Mouse (Mus musculus): ENCODE results near the gene Peli1. TPM values are rescaled to one million over a fixed set of nuclear protein-coding genes. Genes with fewer than 3 reads are reported as not detected.

Peli1 gene
- polyA plus RNA-seq, 1 experiment, result 9.1 TPM

GRCm38 (mm10) chr11:21141755-21142154 is 50.7 kb downstream of the Peli1 start:
- TF ChIP-seq CTCF (IDR thresholded peaks at IDR 0.05; ENCODE audit: control insufficient read depth, insufficient read depth, low read length), result no peak
- no peak for TF ChIP-seq POLR2A (IDR thresholded peaks at IDR 0.05; ENCODE audit: borderline replicate concordance, control insufficient read depth, low read depth, low read length)
- H3K27ac ChIP-seq (ENCODE audit: control insufficient read depth, insufficient read depth, low read depth, low read length, poor library complexity), result no peak overlapping the region
- H3K4me3 ChIP-seq (replicated peaks; ENCODE audit: control insufficient read depth, low read depth, low read length), result no peak overlapping the region
- 75% methylated on average over 4 of the region's 4 CpGs for WGBS
- no peaks in the 10 kb centered on the region for H3K4me1 ChIP-seq (ENCODE audit: control insufficient read depth, insufficient read depth, low read length)

- TF ChIP-seq CTCF (IDR thresholded peaks at IDR 0.05; ENCODE audit: control insufficient read depth, insufficient read depth, low read length), result no peak
- TF ChIP-seq POLR2A (IDR thresholded peaks at IDR 0.05; ENCODE audit: borderline replicate concordance, control insufficient read depth, low read depth, low read length), result no peak
- WGBS, result 91% methylated on average over 4 of the region's 4 CpGs
- no peak overlapping the region for H3K4me3 ChIP-seq (replicated peaks; ENCODE audit: control insufficient read depth, low read depth, low read length)
- H3K27ac ChIP-seq (ENCODE audit: control insufficient read depth, insufficient read depth, low read depth, low read length, poor library complexity), result no peak overlapping the region
- H3K4me1 ChIP-seq (ENCODE audit: control insufficient read depth, insufficient read depth, low read length), result no peaks in the 10 kb centered on the region
These were observed 58.4 kb downstream of the Peli1 start for GRCm38 (mm10) chr11:21149476-21149875.

DNA sequence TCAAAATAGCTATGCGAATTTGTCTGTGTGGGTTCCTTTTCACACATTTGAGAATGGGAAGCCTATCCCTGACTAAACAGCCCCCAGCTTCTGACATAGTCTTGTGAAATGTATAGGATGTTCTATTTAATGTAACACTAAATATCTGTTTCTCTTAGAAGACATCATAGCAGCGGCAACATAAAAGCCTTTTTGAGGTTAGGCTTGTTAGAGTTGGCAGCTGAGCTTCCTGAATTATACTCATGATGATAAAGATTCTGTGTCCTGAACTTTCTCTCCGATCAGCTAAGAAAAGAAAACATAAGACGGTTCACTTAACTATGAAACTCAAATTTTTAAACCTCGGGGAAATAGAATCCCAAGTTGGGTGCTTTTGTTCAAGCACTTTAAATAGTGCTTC is 59.2 kb downstream of the Peli1 start:
- no peak overlapping the region for H3K27ac ChIP-seq (ENCODE audit: control insufficient read depth, insufficient read depth, low read depth, low read length, poor library complexity)
- TF ChIP-seq POLR2A (IDR thresholded peaks at IDR 0.05; ENCODE audit: borderline replicate concordance, control insufficient read depth, low read depth, low read length) (no peak), CTCF (IDR thresholded peaks at IDR 0.05; ENCODE audit: control insufficient read depth, insufficient read depth, low read length) (no peak)
- H3K4me3 ChIP-seq (replicated peaks; ENCODE audit: control insufficient read depth, low read depth, low read length), result no peak overlapping the region
- WGBS, result 90% methylated on average over 5 of the region's 5 CpGs
- no peaks in the 10 kb centered on the region for H3K4me1 ChIP-seq (ENCODE audit: control insufficient read depth, insufficient read depth, low read length)

GRCm38 (mm10) chr11:21151672-21152071 is 60.6 kb downstream of the Peli1 start:
- TF ChIP-seq POLR2A (IDR thresholded peaks at IDR 0.05; ENCODE audit: borderline replicate concordance, control insufficient read depth, low read depth, low read length) (no peak), CTCF (IDR thresholded peaks at IDR 0.05; ENCODE audit: control insufficient read depth, insufficient read depth, low read length) (no peak)
- 95% methylated on average over 1 of the region's 1 CpGs for WGBS
- Histone ChIP-seq H3K4me1 (ENCODE audit: control insufficient read depth, insufficient read depth, low read length) (no peaks in the 10 kb centered on the region), H3K4me3 (replicated peaks; ENCODE audit: control insufficient read depth, low read depth, low read length) (no peak overlapping the region), H3K27ac (ENCODE audit: control insufficient read depth, insufficient read depth, low read depth, low read length, poor library complexity) (no peak overlapping the region)

DNA sequence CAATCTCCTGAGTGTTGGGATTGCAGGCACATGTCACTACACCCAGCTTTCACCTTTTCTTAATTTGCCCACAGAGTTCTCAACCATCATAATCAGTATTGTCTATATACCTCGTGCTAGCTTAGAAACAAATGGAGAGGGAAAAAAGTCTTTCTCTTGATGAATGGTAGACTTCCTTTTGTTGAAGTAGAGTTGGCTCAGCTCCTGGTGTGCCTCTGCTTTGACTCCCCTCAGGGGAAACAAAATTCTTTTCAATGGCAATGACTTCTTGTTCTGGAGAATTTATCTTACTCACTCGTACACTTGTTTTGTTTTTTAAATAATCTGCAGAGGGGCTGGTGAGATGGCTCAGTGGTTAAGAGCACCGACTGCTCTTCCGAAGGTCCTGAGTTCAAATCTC is 62.0 kb downstream of the Peli1 start:
- TF ChIP-seq POLR2A (IDR thresholded peaks at IDR 0.05; ENCODE audit: borderline replicate concordance, control insufficient read depth, low read depth, low read length) (no peak), CTCF (IDR thresholded peaks at IDR 0.05; ENCODE audit: control insufficient read depth, insufficient read depth, low read length) (no peak)
- Histone ChIP-seq H3K27ac (ENCODE audit: control insufficient read depth, insufficient read depth, low read depth, low read length, poor library complexity) (no peak overlapping the region), H3K4me1 (ENCODE audit: control insufficient read depth, insufficient read depth, low read length) (no peaks in the 10 kb centered on the region), H3K4me3 (replicated peaks; ENCODE audit: control insufficient read depth, low read depth, low read length) (no peak overlapping the region)
- WGBS, result 82% methylated on average over 4 of the region's 4 CpGs

DNA sequence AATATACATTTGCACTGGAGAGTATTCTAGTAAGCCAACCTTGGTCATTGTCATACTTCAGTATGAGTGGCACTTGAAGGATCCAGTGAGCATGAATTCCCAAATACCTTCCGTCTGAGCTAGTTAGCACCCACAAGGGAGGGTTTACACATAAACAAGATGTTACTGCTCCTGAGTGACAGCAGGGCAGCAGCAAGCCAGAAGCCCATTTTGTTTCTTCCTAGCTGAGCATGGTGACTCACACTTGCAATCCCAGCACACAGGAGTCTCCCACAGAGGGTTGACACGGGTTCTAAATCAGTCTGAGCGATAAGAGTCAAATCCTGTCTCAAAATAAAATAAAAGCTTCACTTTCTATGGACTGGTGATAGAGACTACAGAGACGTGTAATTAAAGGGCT is 66.5 kb downstream of the Peli1 start:
- no peak overlapping the region for H3K4me3 ChIP-seq (replicated peaks; ENCODE audit: control insufficient read depth, low read depth, low read length)
- 76% methylated on average over 4 of the region's 4 CpGs for WGBS
- no peaks in the 10 kb centered on the region; the same call in 1 of the 2 replicates for H3K4me1 ChIP-seq (ENCODE audit: control insufficient read depth, insufficient read depth, low read length)
- H3K27ac ChIP-seq (ENCODE audit: control insufficient read depth, insufficient read depth, low read depth, low read length, poor library complexity), result no peak overlapping the region
- TF ChIP-seq POLR2A (IDR thresholded peaks at IDR 0.05; ENCODE audit: borderline replicate concordance, control insufficient read depth, low read depth, low read length), result no peak
- no peak for TF ChIP-seq CTCF (IDR thresholded peaks at IDR 0.05; ENCODE audit: control insufficient read depth, insufficient read depth, low read length)

GRCm38 (mm10) chr11:21162093-21162492 is 71.0 kb downstream of the Peli1 start:
- 84% methylated on average over 5 of the region's 5 CpGs for WGBS
- TF ChIP-seq POLR2A (IDR thresholded peaks at IDR 0.05; ENCODE audit: borderline replicate concordance, control insufficient read depth, low read depth, low read length) (no peak), CTCF (IDR thresholded peaks at IDR 0.05; ENCODE audit: control insufficient read depth, insufficient read depth, low read length) (no peak)
- Histone ChIP-seq H3K4me3 (replicated peaks; ENCODE audit: control insufficient read depth, low read depth, low read length) (no peak overlapping the region), H3K27ac (ENCODE audit: control insufficient read depth, insufficient read depth, low read depth, low read length, poor library complexity) (no peak overlapping the region), H3K4me1 (ENCODE audit: control insufficient read depth, insufficient read depth, low read length) (no peaks in the 10 kb centered on the region; the same call in 1 of the 2 replicates)

GRCm38 (mm10) chr11:21163143-21163542 is 72.1 kb downstream of the Peli1 start:
- Histone ChIP-seq H3K4me1 (ENCODE audit: control insufficient read depth, insufficient read depth, low read length) (no peaks in the 10 kb centered on the region; the same call in 1 of the 2 replicates), H3K27ac (ENCODE audit: control insufficient read depth, insufficient read depth, low read depth, low read length, poor library complexity) (no peak overlapping the region), H3K4me3 (replicated peaks; ENCODE audit: control insufficient read depth, low read depth, low read length) (no peak overlapping the region)
- 84% methylated on average over 7 of the region's 7 CpGs for WGBS
- TF ChIP-seq POLR2A (IDR thresholded peaks at IDR 0.05; ENCODE audit: borderline replicate concordance, control insufficient read depth, low read depth, low read length) (no peak), CTCF (IDR thresholded peaks at IDR 0.05; ENCODE audit: control insufficient read depth, insufficient read depth, low read length) (no peak)

DNA sequence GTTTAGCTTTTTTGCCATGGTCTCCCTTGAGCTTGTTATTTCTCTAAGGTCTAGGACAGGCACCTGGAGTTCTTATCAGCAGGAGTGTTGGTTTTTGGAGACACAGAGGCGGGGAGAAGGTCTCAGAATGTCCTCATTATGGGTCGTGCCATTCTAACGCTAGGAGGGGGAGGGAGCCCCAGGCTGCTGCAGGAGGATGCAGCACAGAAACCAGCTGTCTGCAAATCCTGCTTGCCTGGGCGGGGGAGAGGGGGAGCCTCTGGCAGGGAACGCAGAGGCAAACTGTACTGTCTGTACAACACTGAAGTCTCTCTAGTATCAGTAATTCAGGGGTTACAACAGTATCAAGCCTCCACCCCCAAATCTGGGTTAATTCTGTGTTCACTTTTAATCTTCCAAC is 72.6 kb downstream of the Peli1 start:
- Histone ChIP-seq H3K4me1 (ENCODE audit: control insufficient read depth, insufficient read depth, low read length) (no peaks in the 10 kb centered on the region; the same call in 1 of the 2 replicates), H3K27ac (ENCODE audit: control insufficient read depth, insufficient read depth, low read depth, low read length, poor library complexity) (no peak overlapping the region), H3K4me3 (replicated peaks; ENCODE audit: control insufficient read depth, low read depth, low read length) (no peak overlapping the region)
- TF ChIP-seq POLR2A (IDR thresholded peaks at IDR 0.05; ENCODE audit: borderline replicate concordance, control insufficient read depth, low read depth, low read length) (no peak), CTCF (IDR thresholded peaks at IDR 0.05; ENCODE audit: control insufficient read depth, insufficient read depth, low read length) (no peak)
- 56% methylated on average over 5 of the region's 5 CpGs for WGBS
